Mouse (Mus musculus): ENCODE measurements around the gene Atg2a. TPM values are rescaled to one million over a fixed set of nuclear protein-coding genes. Genes with fewer than 3 reads are reported as not detected.

Gene Atg2a
- polyA plus RNA-seq, 1 experiment from 2014 or later: 12.4 TPM

GRCm38 (mm10) chr19:6270661-6271060 lies 29.2 kb downstream of the Atg2a start:
- no peak for ATAC-seq
- H3K4me1 ChIP-seq (replicated peaks): peaks cover 9% of the 10 kb centered on the region
- H3K36me3 ChIP-seq: no peaks in the 10 kb centered on the region
- no peaks in the 10 kb centered on the region for H3K9me3 ChIP-seq
- H3K27ac ChIP-seq: no peak overlapping the region
- 62% methylated on average over 9 of the region's 9 CpGs for WGBS
- no peak overlapping the region for H3K4me3 ChIP-seq (replicated peaks)
- H3K9ac ChIP-seq (replicated peaks): 0 out of 2 replicates have a peak overlapping the region, but pooled peaks have one; percentile 24
- H3K27me3 ChIP-seq: no peaks in the 10 kb centered on the region
- H3K4me2 ChIP-seq (replicated peaks): no peak overlapping the region

GRCm38 (mm10) chr19:6271206-6271605 lies 29.7 kb downstream of the Atg2a start:
- no peaks in the 10 kb centered on the region for H3K36me3 ChIP-seq
- ATAC-seq: no peak
- H3K27me3 ChIP-seq: no peaks in the 10 kb centered on the region
- 0 out of 2 replicates have a peak overlapping the region, but pooled peaks have one; percentile 24 for H3K9ac ChIP-seq (replicated peaks)
- 31% methylated on average over 8 of the region's 8 CpGs for WGBS
- no peak overlapping the region for H3K4me2 ChIP-seq (replicated peaks)
- no peaks in the 10 kb centered on the region for H3K9me3 ChIP-seq
- no peak overlapping the region for H3K27ac ChIP-seq
- H3K4me1 ChIP-seq (replicated peaks): peaks cover 14% of the 10 kb centered on the region
- H3K4me3 ChIP-seq (replicated peaks): no peak overlapping the region

- 74% methylated on average over 7 of the region's 7 CpGs for WGBS
- Histone ChIP-seq H3K4me2 (replicated peaks) (no peak overlapping the region), H3K36me3 (no peaks in the 10 kb centered on the region), H3K27me3 (no peaks in the 10 kb centered on the region), H3K27ac (no peak overlapping the region), H3K9me3 (no peaks in the 10 kb centered on the region), H3K4me1 (replicated peaks) (peaks cover 14% of the 10 kb centered on the region), H3K9ac (replicated peaks) (no peak overlapping the region), H3K4me3 (replicated peaks) (no peak overlapping the region)
- no peak for ATAC-seq
Observed at GRCm38 (mm10) chr19:6272053-6272452, 30.6 kb downstream of the Atg2a start.

- no peaks in the 10 kb centered on the region for H3K36me3 ChIP-seq
- 90% methylated on average over 4 of the region's 4 CpGs for WGBS
- H3K4me2 ChIP-seq (replicated peaks): no peak overlapping the region
- H3K27ac ChIP-seq: no peak overlapping the region
- H3K27me3 ChIP-seq: no peaks in the 10 kb centered on the region
- ATAC-seq: no peak
- H3K9ac ChIP-seq (replicated peaks): no peak overlapping the region
- H3K9me3 ChIP-seq: no peaks in the 10 kb centered on the region
- H3K4me1 ChIP-seq (replicated peaks): peaks cover 17% of the 10 kb centered on the region
- H3K4me3 ChIP-seq (replicated peaks): no peak overlapping the region
Observed at GRCm38 (mm10) chr19:6272738-6273137, 31.3 kb downstream of the Atg2a start.

DNA sequence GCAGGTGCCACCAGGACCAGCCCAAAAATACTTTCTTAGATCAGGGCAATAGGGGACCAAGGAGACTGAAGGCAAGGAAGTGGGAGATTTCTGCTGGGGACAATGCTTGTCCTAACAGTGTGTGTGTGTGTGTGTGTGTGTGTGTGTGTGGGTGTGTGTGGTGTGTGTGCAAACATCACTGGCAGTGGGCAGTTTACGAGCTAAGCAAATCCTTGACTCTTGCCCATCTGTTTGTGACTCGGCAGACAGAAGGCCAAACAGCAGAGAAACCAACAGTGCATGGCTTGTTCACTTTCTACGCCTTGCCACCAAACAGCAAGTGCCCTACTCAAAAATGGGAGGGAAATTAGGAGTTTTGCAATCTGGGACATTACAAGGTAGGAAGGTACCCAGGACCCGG lies 32.1 kb downstream of the Atg2a start:
- no peak overlapping the region for H3K4me2 ChIP-seq (replicated peaks)
- no peak overlapping the region for H3K9ac ChIP-seq (replicated peaks)
- no peaks in the 10 kb centered on the region for H3K9me3 ChIP-seq
- no peaks in the 10 kb centered on the region for H3K36me3 ChIP-seq
- 93% methylated on average over 4 of the region's 4 CpGs for WGBS
- H3K27me3 ChIP-seq: no peaks in the 10 kb centered on the region
- H3K27ac ChIP-seq: no peak overlapping the region
- no peak overlapping the region for H3K4me3 ChIP-seq (replicated peaks)
- peaks cover 23% of the 10 kb centered on the region for H3K4me1 ChIP-seq (replicated peaks)
- no peak for ATAC-seq

DNA sequence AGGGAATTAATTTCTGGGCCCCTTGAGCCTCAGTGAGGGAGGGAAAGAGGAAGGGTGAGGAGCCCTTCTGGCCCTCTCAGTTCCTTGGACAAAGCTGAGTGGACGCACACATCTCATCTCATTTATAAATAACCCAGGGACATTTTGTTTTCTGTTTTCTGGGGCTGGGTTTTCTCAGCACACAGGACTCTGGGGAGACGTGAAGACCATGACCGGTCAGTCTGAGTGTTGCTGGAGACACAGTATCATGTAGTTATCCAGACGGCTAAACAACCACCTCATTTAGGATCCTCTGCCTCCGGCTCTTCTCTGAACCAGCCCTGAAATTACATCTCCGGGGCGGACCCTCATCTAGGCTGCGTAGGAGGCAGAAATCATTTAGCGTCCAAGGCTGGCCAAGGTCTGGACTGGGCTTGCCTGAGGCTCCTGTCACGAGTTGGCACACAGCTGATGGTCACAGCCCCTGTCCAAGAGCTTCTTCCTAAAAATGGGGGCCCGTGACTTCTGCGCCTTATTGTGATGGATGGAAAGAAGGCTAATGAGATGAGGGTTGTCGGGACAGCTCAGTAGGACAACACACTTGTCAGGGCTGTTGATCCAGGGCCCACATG lies 32.6 kb downstream of the Atg2a start:
- Histone ChIP-seq H3K27me3 (no peaks in the 10 kb centered on the region), H3K27ac (no peak overlapping the region), H3K4me1 (replicated peaks) (peaks cover 28% of the 10 kb centered on the region), H3K4me3 (replicated peaks) (no peak overlapping the region), H3K4me2 (replicated peaks) (no peak overlapping the region), H3K36me3 (no peaks in the 10 kb centered on the region), H3K9me3 (no peaks in the 10 kb centered on the region), H3K9ac (replicated peaks) (no peak overlapping the region)
- no peak for ATAC-seq
- 92% methylated on average over 13 of the region's 13 CpGs for WGBS

DNA sequence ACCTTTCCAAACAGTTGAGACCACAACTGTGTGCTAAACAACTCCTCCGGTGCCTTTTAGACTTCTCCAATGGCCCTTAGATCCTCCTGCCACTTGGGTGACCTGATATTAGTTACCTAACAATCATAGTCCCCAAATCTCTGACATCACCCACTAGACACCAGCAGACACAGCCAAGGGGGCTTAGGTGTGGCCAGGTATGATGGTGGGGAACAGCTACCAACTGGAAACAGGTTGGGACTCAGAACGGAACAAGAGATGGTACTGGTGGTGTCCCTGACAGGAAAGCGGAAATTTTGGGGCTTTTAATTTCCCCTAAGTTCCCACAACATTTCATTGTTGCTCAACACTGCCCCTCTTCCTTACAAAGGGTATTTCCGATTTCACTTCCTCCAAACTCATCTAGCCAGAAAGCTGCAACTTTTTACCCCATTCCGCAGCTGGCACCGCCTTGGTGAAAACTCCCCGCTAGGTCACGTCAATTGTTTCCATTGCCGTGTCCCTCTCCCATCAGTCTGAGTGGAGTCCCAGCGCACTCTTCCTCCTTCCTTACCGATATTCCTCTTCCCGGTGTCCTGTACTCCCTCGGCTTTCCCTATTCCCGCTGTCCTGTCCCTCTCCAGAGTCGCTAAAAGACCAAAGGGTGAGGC lies 34.4 kb downstream of the Atg2a start:
- no peaks in the 10 kb centered on the region for H3K27me3 ChIP-seq
- peak overlapping the region; percentile 72 for H3K27ac ChIP-seq
- peak overlapping the region; percentile 81 for H3K4me2 ChIP-seq (replicated peaks)
- H3K4me1 ChIP-seq (replicated peaks): peaks cover 44% of the 10 kb centered on the region
- H3K36me3 ChIP-seq: peaks cover 7% of the 10 kb centered on the region
- H3K9ac ChIP-seq (replicated peaks): peak overlapping the region; percentile 56
- no peak for ATAC-seq
- H3K9me3 ChIP-seq: no peaks in the 10 kb centered on the region
- H3K4me3 ChIP-seq (replicated peaks): peak overlapping the region; percentile 81
- 7% methylated on average over 15 of the region's 15 CpGs for WGBS

DNA sequence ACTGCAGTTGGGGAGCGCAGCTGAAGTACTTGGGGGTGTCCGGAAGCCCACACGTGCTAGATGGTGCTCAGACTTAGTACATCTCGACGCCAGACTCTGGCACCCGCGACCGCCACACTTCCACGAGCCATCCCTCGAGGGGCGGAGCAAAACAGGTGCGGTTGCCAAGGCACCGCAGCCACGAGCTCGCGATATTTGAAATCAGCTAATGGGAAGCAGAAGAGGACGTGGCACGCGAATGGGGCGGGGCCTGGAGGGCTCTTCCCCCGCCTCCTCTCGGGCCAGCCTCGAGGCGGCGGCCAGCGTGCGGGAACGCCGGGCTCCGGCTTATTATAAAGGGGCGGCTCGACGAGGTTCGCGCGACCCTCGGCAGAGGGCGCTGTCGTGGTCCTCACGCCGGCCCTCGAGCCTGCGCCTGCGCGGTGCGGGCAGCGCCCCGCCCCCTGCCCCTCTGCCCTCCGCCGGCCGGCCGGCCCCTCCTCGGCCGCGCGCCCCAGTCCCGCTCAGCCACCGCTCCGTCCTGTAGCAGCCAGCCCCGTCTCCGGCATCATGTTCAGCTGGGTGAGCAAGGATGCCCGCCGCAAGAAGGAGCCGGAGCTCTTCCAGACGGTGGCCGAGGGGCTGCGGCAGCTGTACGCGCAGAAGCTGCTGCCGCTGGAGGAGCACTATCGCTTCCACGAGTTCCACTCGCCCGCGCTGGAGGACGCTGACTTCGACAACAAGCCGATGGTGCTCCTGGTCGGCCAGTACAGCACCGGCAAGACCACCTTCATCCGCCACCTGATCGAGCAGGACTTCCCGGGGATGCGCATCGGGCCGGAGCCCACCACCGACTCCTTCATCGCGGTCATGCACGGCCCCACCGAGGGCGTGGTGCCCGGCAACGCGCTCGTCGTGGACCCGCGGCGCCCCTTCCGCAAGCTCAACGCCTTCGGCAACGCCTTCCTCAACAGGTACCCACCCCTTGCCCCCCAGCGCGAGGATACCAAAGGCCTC lies 35.3 kb downstream of the Atg2a start, which contains the start of gene Ehd1:
Gene Ehd1 (plus strand): TSS at position 300 of the 996 bp plus-strand sequence.
- Histone ChIP-seq H3K4me3 (replicated peaks) (peak within 1 kb of the TSS; percentile 81), H3K27ac (peak within 1 kb of the TSS; percentile 78), H3K36me3 (peaks cover 15% of the 10 kb centered on the region), H3K9ac (replicated peaks) (peak within 1 kb of the TSS; percentile 89), H3K27me3 (no peaks in the 10 kb centered on the region), H3K9me3 (no peaks in the 10 kb centered on the region), H3K4me1 (replicated peaks) (peaks cover 47% of the 10 kb centered on the region), H3K4me2 (replicated peaks) (peak within 1 kb of the TSS; percentile 81)
- WGBS: under 1% methylated on average over 103 of the region's 106 CpGs
- ATAC-seq: peak; percentile 97

DNA sequence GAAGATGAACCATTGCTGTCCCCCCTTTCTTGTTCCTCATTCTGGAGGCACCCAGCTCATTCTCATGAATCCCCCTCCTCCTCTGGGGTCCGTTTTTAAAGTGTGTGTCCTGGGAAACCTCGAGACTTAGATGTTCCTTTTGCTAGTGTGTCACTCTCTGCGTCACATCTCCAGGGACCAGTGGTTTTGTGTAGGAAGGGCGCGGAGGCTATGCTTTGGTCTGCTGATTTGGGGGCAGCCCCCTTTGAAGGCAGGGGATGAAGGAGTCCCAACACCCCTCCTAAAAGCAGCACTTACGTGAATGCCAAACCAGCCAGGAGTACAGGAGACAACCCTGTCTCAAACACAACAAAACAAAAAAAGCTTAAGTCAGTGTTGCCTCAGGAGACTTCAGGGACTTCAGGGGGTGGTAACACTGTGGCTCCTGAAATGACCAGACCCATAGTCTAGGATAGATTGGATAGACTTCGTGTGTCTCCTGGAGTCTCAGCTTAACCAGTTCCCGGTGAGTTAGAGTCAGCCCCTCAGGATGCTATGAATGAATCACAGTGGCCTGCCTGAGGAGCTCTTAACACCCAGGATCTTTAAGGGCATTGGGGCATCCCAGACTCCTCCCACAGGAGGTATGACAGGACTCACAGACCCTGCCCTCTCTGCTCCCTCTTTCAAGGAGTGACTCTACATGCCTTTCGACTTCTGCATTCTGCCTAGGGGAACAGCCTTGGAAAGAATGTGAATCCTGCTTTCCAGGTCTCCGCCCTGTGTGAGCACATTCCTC lies 36.4 kb downstream of the Atg2a start:
- H3K27ac ChIP-seq: no peak overlapping the region
- 7% methylated on average over 10 of the region's 10 CpGs for WGBS

DNA sequence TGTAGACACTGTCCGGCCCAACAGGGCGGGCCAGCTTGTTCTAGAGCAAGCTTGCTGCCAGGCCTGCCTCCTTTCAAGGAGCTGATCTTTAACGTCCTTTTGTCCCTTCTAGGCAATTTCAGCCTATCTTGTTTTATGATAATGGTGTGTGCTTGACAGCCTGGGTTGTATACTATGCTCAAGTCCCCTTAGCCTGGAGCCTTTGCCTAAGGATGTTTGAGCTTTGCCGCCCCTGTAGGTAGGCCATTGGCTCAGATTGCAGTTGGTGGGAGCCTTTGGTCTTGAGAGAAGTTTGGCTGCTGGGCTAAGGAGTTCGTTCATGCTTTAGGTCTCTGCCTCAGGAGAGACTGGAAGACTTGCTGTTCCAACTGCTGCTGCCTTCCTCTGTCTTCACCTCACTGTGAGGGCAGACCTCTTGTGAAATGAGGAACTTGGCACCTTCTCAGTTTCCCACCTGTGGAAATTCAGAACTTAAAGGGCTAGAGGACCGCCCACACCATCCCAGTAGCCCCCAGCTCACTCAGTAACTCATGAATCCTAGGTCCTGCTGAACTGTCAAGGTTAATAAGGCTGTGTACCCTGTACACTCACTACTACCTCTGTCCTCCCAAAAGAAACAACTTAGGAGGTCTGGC lies 37.1 kb downstream of the Atg2a start:
- H3K4me2 ChIP-seq (replicated peaks): peak overlapping the region; percentile 81
- peaks cover 47% of the 10 kb centered on the region for H3K4me1 ChIP-seq (replicated peaks)
- no peaks in the 10 kb centered on the region for H3K27me3 ChIP-seq
- no peak overlapping the region for H3K27ac ChIP-seq
- H3K4me3 ChIP-seq (replicated peaks): peak overlapping the region; percentile 81
- peaks cover 34% of the 10 kb centered on the region for H3K36me3 ChIP-seq
- 48% methylated on average over 6 of the region's 6 CpGs for WGBS
- peak overlapping the region; percentile 89 for H3K9ac ChIP-seq (replicated peaks)
- ATAC-seq: no peak
- no peaks in the 10 kb centered on the region for H3K9me3 ChIP-seq

More for the DNA sequence above, 36.4 kb downstream of the Atg2a start:
- peak overlapping the region; percentile 81 for H3K4me3 ChIP-seq (replicated peaks)
- peak overlapping the region; percentile 81 for H3K4me2 ChIP-seq (replicated peaks)
- H3K9me3 ChIP-seq: no peaks in the 10 kb centered on the region
- no peaks in the 10 kb centered on the region for H3K27me3 ChIP-seq
- ATAC-seq: no peak
- H3K36me3 ChIP-seq: peaks cover 27% of the 10 kb centered on the region
- H3K9ac ChIP-seq (replicated peaks): peak overlapping the region; percentile 89
- H3K4me1 ChIP-seq (replicated peaks): peaks cover 47% of the 10 kb centered on the region
